Mouse (Mus musculus): ENCODE measurements around the gene F11.
A peak's percentile ranks its signal among the peaks of the same experiment; 100 is the strongest.

The F11 gene

DNA sequence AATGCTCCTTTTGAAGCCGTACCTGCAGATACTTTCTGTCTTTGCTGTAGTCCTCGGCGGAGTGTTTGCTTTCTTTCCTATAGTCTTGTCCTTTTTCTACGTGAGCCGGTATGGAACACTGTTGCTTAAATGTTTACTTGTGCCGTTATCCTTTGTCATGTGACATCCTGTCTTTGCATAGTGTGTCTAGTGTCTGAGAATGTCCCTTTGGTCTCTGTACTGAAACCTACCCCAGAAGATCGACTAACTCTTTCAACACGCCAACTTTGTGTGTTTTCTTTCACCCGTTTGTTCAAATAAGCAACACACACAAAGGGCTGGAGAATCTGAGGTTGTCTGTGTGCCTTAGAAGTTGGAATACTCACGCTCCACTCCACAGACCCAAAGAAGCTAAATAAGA, at the start of gene F11:
Gene F11, minus strand, starts transcription at position 112 of the 400 bp plus-strand sequence.
- no peak for DNase-seq (ENCODE audit: inconsistent age in 2 of 2, low spot score in 1 of 2)

DNA sequence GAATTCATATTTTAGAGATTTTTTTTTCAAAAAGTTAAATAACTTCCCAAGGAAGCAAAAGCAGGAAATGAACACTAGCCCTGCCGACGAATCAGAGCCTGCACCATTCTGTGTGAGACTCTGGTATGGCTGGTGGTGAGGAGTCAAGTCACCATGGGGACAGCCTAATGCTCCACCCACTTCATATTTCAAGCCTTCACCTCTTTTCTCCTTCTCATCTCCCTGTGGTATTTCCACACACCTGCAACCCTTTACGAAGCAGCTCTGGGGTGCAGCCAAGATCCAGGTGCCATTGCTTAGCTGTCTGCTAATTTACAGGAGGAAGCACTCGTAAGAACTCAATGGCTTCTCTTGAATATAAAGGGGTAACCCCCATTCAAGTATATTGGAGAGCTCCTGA, 49.1 kb upstream of the F11 start:
- no peak for DNase-seq (ENCODE audit: inconsistent age in 2 of 2, low spot score in 1 of 2)

DNA sequence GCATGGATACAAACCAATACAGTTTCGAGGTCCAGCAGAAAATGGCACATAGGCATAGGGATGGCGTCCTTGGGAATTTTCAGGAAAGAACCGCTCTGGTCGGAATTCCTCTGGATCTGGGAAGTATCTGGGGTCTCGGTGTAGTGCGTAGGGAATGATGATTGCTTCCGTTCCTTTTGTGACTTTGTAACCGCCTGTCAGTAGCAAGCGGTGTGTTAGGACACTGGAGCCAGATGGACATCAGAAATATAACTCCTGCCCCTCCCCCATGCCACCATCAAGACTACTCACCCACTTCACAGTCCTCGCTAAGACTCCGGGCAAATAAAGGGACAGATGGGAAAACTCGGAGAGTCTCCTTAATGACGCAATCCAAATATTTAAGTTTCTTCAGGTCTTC, 46.5 kb upstream of the F11 start, which contains the start of gene Gm45753:
Gene Gm45753, minus strand, starts transcription at position 101 of the 400 bp plus-strand sequence.
- DNase-seq (ENCODE audit: inconsistent age in 2 of 2, low spot score in 1 of 2): no peak

DNA sequence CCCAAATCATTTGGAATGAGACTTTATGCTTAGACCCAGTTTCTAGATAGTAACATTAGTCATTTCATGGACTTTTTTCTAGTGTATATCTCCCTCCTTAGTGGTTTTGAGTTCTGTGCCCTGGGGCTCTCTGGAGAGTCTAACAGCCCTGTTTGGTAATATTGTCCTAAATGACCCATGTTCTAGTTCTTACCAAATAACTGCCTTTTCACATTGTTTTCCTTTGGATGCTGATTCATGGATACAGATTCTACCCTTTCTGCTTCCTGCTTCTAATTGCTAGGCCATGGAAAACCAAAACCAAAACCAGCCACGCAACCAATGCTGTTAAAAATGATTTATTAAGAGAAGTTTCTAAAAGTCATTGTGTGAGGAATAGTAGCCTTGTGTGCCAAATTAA, 43.6 kb upstream of the F11 start:
- DNase-seq (ENCODE audit: inconsistent age in 2 of 2, low spot score in 1 of 2): peak in 1 of 2 experiments; percentile 20

DNA sequence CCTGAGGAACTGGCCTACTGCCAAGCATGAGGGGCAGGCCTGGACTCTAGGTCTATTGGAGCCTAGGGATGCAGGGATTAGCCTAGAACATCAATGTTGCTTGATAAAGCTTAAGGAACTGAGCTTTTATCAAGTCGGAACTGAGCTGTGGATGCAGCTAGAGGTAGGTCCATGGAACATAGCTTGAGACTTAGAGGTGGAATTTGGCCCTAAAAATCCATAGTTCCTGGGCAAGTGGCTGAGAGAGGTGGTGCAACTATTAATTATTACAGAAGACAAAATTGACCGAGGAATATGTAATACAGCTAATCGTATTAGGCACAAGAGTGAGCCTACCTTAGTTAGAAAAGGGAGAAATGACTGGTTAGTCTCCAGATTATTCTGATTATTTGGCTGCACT, 42.5 kb upstream of the F11 start:
- no peak for DNase-seq (ENCODE audit: inconsistent age in 2 of 2, low spot score in 1 of 2)

DNA sequence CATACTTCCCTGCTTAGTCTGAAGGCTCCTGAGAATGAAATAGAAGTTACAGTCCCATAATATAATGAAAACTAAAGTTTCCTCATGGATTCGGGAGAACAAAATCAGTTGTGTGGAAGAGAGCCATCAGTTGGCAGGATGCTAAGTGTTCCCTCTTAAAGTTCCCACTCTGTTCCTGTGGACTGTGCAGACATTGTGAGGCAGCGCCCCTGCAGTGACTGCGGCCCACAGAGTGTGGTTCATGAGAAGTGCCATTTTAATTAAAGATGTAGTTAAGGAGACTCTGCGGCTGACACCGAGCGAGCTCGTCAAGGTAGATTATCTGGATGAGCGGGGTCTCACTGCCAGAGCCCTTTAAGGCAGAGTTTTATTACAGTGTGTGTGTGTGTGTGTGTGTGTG, 40.6 kb upstream of the F11 start:
- DNase-seq (ENCODE audit: inconsistent age in 2 of 2, low spot score in 1 of 2): no peak

DNA sequence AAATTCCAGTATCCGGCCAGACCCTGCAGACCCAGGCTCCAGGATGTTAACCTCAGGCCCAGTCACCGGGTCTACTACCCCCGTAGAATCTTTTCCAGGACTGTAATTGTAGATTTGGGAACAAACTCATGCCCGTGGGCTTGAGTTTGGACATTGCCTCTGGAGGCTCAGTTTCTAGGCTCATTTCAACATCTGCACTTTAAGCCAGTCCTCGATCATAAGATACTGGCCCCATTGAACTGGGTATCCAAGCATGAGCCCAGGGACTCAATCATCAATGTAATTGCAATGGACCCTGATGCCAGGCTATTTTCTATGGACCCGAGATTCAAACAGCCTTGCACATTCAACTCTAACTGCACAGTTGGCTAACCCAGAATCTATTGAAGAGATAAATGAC, 33.4 kb upstream of the F11 start:
- no peak for DNase-seq (ENCODE audit: inconsistent age in 2 of 2, low spot score in 1 of 2)

DNA sequence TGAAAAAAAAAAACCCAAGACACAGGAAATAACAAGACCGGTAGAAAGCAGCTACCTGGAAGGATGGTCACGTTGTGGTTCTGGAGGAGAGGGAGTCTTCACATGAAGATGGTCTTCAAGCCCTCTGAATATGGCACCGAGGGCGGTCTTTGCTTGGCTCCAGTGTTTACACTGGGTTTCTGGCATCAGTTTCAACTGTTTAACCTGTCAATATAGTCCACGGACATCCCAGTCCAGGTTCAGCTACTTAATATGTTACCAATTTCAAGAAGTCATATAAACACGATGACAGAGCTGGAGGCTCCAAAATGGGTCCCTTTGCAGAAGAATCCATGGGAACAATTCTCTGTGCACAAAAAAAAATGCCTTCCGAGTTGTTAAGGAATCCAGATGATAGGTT, 32.9 kb upstream of the F11 start, which contains the start of gene Klkb1:
Gene Klkb1, minus strand, starts transcription at position 173 of the 400 bp plus-strand sequence.
- no peak for DNase-seq (ENCODE audit: inconsistent age in 2 of 2, low spot score in 1 of 2)

DNA sequence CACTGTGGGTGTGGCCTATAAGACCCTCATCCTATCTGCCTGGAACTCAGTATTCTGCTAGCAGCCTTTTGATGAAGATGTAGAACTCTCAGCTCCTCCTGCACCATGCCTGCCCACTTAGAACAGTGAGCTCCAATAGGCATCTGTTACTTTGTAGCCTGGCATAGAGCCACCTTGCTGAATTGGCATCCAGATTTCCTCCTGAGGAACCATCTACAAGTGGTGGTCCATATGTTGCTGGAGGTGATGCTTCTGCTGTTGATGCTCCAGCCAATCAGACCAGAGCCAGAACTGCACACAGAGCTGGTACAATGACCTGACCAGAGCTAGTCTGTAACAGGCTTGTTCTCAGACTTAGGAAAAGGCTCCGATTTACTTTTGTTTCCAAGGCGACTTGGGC, 30.0 kb upstream of the F11 start:
- no peak for DNase-seq (ENCODE audit: inconsistent age in 2 of 2, low spot score in 1 of 2)

DNA sequence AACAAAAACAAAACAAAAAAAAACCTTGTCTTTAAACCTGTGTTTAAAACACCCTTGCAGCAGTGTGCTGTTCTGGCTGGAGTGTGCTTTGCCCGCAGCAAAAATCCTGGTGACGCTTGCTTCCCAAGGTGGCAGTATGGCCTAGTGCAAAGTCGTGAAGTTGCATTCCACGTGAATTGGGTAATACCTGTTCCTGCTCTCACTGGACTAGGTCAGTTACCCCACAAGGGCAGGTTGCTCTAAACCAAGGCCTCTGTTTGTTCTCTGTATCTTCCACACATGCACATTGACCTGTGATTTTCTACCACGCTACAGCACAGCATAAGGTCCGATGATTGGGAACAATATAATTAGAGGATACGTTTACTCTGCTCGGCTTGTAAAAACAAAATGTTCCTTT, 19.8 kb upstream of the F11 start:
- DNase-seq (ENCODE audit: inconsistent age in 2 of 2, low spot score in 1 of 2): no peak

DNA sequence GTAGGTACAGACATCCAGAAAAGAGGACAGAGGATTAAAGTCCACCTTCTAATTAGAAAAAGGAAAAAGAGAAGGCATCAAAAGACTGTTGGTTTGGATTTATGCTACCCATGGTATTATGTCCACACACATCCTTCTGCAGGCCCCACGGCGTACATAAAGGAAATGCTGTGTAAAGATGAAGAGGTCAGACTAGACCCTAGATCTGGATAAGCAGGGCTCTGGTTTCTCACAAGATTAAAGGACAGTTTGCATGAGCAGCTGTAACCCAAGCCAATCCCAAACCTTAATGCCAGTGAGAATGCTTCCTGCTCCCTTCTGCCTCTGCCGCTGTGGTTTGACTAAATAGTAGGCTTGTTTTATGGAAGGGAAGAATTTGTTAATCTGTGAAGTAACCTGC, 15.6 kb upstream of the F11 start:
- no peak for DNase-seq (ENCODE audit: inconsistent age in 2 of 2, low spot score in 1 of 2)

DNA sequence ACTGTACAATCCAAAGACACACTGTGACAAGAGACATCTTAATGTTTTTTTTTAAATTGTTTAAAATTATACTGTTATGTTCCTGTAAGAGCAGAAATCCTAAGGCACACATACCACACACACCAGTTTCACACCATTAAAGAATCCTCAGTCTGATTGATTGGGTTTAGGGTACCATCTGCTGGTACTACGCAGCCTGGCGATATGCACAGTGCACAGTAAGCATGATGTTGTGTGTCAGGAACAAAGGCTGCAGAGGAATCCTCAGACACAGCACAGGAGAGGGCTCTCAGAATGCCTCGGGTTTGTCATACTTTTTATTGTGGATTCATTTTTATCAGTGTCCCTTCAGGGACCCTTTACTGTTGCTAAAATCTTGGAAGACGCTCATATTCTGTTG, 12.5 kb upstream of the F11 start:
- no peak for DNase-seq (ENCODE audit: inconsistent age in 2 of 2, low spot score in 1 of 2)

DNA sequence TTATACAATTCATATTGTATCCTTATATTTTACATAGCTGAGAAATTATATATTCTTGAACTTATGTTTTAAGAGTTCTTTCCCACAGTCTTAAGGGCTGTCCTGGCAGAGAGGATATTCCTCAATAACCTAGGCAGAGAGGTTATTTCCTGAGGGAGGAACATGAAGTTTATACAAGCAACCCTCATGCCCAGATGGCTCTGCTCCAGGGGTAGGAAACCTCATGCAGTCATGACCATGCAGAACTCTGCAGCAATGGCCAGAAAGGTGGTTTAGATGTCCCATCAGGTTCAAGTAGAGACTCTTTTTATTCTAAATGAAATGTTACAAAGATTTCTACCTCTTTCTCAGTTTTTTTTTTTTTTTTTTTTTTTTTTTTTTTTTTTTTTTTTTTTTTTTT, 7.2 kb upstream of the F11 start:
- DNase-seq (ENCODE audit: inconsistent age in 2 of 2, low spot score in 1 of 2): no peak

DNA sequence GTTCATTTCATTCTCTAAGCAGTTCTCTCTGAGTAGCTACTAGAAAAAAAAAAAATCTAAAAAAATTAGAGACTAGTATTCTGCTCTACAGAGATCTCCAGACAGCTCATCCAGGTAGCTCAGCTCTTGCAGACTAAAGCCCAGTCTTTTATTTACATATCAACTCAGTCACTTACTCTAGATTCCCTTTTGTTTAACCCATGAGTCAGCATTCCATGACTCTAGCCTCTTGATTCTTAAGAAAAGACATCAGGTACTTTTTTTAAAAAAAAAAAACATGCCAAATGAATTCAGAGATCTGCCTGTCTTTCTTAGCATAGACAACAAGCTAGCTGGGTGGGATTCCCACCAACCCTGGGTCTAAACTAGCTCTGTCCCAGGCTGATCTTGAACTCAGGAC, 6.7 kb upstream of the F11 start:
- DNase-seq (ENCODE audit: inconsistent age in 2 of 2, low spot score in 1 of 2): no peak

DNA sequence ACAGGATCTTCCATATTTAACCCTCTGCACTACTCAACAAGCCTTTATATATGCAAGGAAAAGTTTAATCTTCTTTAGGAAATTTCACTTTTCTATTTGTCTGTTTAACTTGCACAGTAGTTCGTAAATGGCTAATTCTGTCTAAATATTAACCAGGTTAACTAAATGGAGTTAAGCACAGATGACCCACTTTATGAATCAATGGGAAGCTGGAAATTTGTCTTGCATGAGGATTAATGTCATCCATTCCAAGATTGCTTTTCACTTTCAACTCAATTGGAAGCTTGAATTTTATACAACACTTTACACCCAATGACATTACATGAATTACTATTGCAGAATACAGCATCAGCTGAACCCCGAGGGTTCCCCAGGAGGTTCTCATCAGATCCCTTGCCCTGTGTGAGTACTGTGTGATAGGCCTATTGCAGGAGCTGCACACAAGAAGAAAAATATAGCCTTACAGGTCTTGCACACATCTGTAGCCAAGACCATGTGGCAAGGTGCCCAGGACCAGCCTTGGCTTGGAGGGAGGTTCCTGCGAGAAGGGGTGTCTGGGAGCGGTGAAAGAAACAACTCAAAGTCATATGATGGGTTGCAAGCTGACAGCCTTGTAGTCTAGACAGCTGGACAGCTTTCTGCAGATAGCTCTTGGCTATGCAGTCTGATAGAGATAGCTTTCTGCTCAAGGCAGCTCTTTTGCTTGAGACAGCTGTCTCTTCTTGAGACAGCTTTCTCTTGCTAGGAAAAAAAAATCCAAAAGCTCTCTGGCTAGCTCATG, 6.0 kb upstream of the F11 start:
- peak in 1 of 2 experiments; percentile 49 for DNase-seq (ENCODE audit: inconsistent age in 2 of 2, low spot score in 1 of 2)

DNA sequence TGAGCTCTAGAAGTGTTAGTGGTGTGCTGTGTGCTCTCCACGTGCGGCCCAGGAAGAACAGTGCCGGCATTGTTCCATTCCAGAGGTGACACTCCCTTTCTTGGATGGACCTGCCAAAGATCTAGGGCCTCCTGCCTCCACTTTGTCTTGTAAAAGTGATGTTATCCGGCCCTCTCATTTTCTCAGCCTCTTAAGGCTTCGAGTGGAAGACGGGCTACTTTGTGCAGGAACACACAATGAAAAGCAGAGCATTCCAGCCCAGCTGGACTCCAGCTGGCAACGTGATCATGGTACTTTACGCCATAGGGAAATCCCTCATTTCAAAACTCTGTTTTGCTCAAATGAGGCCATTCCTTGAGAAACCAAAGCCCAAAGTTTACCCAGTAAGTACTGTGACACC, 5.2 kb upstream of the F11 start:
- no peak for DNase-seq (ENCODE audit: inconsistent age in 2 of 2, low spot score in 1 of 2)

DNA sequence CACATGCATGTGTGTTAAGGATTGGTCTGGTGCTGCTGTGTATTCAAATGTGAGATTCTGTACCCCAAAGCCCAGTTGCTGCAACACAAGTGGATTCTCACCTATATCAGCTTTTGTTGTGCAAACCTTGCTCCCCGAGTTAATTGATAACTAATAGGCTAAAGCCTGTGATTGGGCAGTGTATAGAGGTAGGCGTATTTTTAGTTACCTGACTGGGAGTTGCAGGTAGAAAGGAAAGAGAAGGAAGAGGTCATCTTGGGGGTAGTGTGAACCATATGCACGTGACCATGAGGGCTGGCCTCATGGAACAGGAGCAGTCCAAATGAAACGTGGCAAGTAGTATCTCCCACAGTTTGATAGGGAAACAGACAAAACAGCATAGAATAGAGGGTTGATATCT, 3.1 kb upstream of the F11 start:
- no peak for DNase-seq (ENCODE audit: inconsistent age in 2 of 2, low spot score in 1 of 2)

DNA sequence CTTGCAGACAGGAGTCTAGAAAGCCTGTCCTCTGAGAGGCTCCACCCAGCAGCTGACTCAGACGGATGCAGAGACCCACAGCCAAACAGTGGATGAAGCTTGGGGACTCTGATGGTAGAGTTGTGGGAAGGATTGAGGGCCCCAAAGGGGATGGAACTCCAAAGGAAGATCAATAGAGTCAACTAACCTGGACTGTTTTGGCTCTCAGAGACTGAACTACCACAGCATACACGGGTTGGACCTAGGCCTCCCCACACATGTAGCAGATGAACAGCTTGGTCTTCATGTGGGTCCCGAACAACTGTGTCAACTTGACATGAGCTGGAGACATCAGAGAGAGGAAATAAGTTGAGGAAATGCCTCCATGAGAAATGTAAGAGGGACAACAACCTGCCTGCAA, 1.0 kb upstream of the F11 start:
- no peak for DNase-seq (ENCODE audit: inconsistent age in 2 of 2, low spot score in 1 of 2)

DNA sequence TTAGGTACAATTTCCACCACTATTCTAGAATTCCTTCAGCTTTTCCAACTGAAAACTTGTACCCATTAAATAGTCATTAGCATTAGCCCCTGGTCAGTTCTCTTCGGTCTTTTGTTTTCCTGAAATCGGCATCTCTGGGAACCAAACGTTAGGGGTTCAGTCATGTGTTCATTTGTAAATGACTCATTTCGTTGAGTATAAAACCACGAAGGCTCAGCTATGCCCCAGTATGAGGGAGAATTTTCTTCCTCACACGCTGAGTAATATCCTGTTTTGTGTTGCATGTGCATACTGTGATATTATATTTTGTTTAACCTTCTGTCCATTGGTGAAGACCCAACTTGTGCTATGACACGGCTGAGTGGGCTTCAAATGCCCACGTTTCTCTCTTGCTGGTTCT, 3.4 kb downstream of the F11 start:
- DNase-seq (ENCODE audit: inconsistent age in 2 of 2, low spot score in 1 of 2): no peak

DNA sequence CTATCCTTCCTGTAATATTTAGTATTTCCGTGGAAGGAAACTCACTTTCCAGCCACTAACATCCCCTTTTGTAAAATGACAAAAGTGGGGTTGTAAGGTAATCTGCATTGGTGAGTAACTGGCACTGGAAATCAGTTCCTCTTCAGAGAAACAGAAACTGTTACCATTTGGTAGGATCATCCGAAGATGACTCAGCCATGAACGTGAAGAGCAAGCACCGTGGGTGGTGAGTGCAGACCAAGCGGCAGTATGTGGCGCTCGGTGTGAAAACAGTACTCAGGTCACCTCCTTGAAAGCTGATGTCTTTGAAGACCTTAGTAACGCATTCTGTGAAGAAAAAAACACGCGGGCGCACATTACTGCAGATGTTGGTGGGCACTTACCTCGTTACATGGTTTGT, 6.8 kb downstream of the F11 start:
- DNase-seq (ENCODE audit: inconsistent age in 2 of 2, low spot score in 1 of 2): no peak

DNA sequence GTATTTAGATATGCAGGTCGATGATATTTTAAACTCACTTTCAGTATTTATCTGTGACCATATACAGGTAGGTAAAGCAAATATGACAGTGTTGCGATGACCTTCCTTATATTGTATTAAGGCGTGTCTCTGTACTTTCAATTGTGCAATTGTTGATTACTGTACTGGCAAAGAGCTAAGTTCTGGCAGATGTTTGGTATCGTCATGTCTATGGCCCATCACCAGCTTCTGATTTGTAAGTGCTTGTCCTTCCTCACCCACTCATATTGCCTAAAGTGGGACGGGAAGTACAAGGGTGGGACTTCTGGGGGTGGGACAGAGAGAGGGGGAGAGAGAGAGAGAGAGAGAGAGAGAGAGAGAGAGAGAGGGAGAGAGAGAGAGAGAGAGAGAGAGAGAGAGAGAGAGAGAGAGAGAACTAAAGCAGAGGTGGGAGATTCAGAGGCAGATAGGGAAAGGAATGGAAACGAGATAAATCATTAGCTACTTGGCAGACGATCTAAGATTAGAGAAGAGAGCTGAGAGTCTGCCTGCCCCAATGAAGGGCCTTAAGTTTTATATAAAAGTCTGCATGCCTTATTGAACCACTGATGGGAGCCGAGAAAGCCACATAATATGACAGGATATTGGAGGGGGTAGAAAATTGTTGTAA, 7.5 kb downstream of the F11 start:
- DNase-seq (ENCODE audit: inconsistent age in 2 of 2, low spot score in 1 of 2): no peak

DNA sequence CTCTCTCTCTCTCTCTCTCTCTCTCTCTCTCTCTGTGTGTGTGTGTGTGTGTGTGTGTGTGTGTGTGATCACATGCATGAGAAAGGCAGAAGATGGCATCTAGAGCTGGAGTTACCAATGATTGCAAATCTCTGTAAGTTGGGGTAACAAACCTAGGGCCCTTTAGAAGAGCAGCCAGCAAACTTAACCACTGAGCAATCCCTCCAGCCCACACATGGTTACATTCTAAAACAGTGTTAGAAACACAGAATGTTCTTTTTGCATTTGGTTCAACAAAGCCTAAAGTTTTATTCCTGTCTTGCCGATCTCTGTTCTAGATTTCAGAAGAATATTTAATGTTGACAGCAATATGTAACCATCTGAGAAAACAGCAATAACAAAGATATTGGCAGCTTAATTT, 8.2 kb downstream of the F11 start:
- no peak for DNase-seq (ENCODE audit: inconsistent age in 2 of 2, low spot score in 1 of 2)

DNA sequence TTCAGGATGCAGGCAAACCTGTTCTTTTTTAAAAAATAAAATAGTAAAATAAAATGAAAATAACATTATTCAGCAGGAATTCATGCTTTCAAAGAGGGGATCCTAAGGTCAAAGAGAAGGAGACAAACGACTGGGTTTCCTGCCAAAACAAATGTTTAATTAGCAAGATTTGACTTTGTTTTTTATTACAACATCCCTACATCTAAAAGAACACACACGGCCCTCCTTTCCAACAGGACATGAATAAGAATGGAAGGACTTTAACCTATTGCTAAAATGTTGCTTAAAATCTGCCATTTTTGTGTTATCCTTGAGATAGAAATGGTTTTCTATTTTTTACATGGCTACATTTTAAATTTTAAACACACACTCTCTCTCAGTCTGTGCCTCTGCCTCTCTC, 8.7 kb downstream of the F11 start:
- no peak for DNase-seq (ENCODE audit: inconsistent age in 2 of 2, low spot score in 1 of 2)

Data from adrenal gland, adult (tissue).